Mouse (Mus musculus) spleen, adult 2 months (tissue): ENCODE results near the gene Lcn8.

Experiments used
- CTCF ChIP-seq: fragments of 200-500 bp; IDR thresholded peaks from 2 replicates; pipeline ENCODE4 v1.5.1; 2011; ENCODE audit warnings: mild to moderate bottlenecking, inconsistent platforms; ENCODE audit not compliant: insufficient read depth, insufficient read length, insufficient replicate concordance; ENCODE audit errors: extremely low read depth
- POLR2A ChIP-seq: fragments of 200-500 bp; IDR thresholded peaks from 2 replicates; pipeline ENCODE4 v1.6.1; 2011; ENCODE audit warnings: low read depth, low read length, inconsistent platforms

DNA sequence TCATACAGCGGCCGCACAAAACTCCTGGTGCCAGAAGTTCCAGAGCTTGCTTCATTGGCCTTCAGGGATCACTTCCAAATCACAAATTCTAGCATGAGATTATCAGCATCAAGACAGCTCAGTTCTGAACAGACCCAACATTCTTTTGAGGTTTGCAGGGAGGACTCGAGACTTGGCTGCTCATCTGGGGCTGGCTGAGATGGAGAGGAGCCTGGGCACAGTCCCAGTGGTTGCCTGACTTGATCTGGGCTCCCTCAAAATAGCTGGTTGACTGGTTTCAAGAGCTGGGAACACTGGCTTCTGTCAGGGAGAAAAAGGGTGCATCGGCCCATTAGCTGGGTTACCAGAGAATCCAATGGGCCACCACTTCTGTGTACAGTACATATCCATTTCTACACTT lies 3.8 kb downstream of the Lcn8 start:
- TF ChIP-seq CTCF (no peak), POLR2A (no peak)
